Mouse (Mus musculus) CH12.LX (cell line): ENCODE measurements around the gene 4921507P07Rik. TPM values are rescaled to one million over a fixed set of nuclear protein-coding genes. Genes with fewer than 3 reads are reported as not detected.

ENCODE experiments used
- DNase-seq: peaks from one replicate; pipeline ENCODE4 v3.0.0-alpha.2; 2013; ENCODE audit errors: extremely low read depth
- H3K27ac ChIP-seq: 2 replicates; pipeline ENCODE4 v1.5.1; 2012; ENCODE audit warnings: low read depth, mild to moderate bottlenecking, control low read depth, moderate library complexity; ENCODE audit not compliant: insufficient read depth
- H3K27me3 ChIP-seq: replicated peaks from 2 replicates; pipeline ENCODE3; 2012; ENCODE audit warnings: inconsistent platforms
- H3K36me3 ChIP-seq, 2 experiments: replicated peaks in 1 of 2; 2 replicates each; pipeline versions ENCODE3 to v1.6.1; 2012; ENCODE audit warnings: inconsistent platforms in 1 of 2, low read length in 1 of 2, mild to moderate bottlenecking in 1 of 2, mixed read lengths in 1 of 2, moderate library complexity in 1 of 2; ENCODE audit not compliant: control insufficient read depth in 1 of 2, insufficient read depth in 1 of 2
- H3K4me1 ChIP-seq, 2 experiments: 2 replicates each; pipeline ENCODE4 v1.6.1; 2012; ENCODE audit warnings: inconsistent platforms in 1 of 2, moderate library complexity in 1 of 2; ENCODE audit not compliant: insufficient read depth in 2 of 2, control insufficient read depth in 1 of 2
- H3K4me2 ChIP-seq: 2 replicates; pipeline ENCODE4 v1.6.1; 2012; ENCODE audit warnings: low read depth, mild to moderate bottlenecking, control low read depth; ENCODE audit not compliant: poor library complexity, insufficient read depth, severe bottlenecking
- H3K4me3 ChIP-seq, 3 experiments: fragments of 150-350 bp in 1 of 3; sonication (generic) in 1 of 3; replicated peaks in 1 of 3; 2 replicates each; pipeline versions ENCODE3 to v1.5.1; 2011 to 2012; ENCODE audit warnings: low read depth in 2 of 3, low read length in 2 of 3, mild to moderate bottlenecking in 2 of 3, moderate library complexity in 2 of 3, control low read depth in 1 of 3, improper control_type of control experiment in 1 of 3, inconsistent platforms in 1 of 3, mixed read lengths in 1 of 3; ENCODE audit not compliant: poor library complexity in 1 of 3
- H3K79me2 ChIP-seq: replicated peaks from 2 replicates; pipeline ENCODE4 v1.6.1; 2012; ENCODE audit warnings: mild to moderate bottlenecking, moderate library complexity; ENCODE audit not compliant: control insufficient read depth, poor library complexity, insufficient read depth, severe bottlenecking; ENCODE audit errors: extremely low read depth
- H3K9ac ChIP-seq: 2 replicates; pipeline ENCODE4 v1.6.1; 2012; ENCODE audit warnings: low read depth, mild to moderate bottlenecking, control low read depth, moderate library complexity; ENCODE audit not compliant: insufficient read depth
- H3K9me3 ChIP-seq: replicated peaks from 2 replicates; pipeline ENCODE3; 2012; ENCODE audit warnings: low read length, inconsistent platforms, mixed read lengths
- CHD1 ChIP-seq: IDR thresholded peaks from 2 replicates; pipeline ENCODE4 v1.6.1; 2012; ENCODE audit warnings: low read depth, low read length, improper control_type of control experiment, inconsistent platforms
- EP300 ChIP-seq: IDR thresholded peaks from 2 replicates; pipeline ENCODE4 v1.6.1; 2011; ENCODE audit warnings: low read length, improper control_type of control experiment
- ETS1 ChIP-seq: conservative IDR thresholded peaks from 2 replicates; pipeline ENCODE4 v1.6.1; 2012; ENCODE audit warnings: low read depth, mild to moderate bottlenecking, inconsistent platforms, low read length, improper control_type of control experiment, moderate library complexity
- HCFC1 ChIP-seq: IDR thresholded peaks from 2 replicates; pipeline ENCODE4 v1.6.1; 2012; ENCODE audit warnings: low read depth, mild to moderate bottlenecking, inconsistent platforms, low read length, improper control_type of control experiment
- JUND ChIP-seq: conservative IDR thresholded peaks from 2 replicates; pipeline ENCODE4 v1.6.1; 2011; ENCODE audit warnings: low read depth, low read length, improper control_type of control experiment
- KAT2A ChIP-seq: IDR thresholded peaks from 2 replicates; pipeline ENCODE4 v1.6.1; 2012; ENCODE audit warnings: low read length, improper control_type of control experiment, inconsistent platforms; ENCODE audit not compliant: insufficient replicate concordance
- MAX ChIP-seq: IDR thresholded peaks from 2 replicates; pipeline ENCODE4 v1.6.1; 2011; ENCODE audit warnings: low read length, improper control_type of control experiment
- MAZ ChIP-seq: IDR thresholded peaks from 2 replicates; pipeline ENCODE4 v1.6.1; 2012; ENCODE audit warnings: low read depth, mild to moderate bottlenecking, inconsistent platforms, low read length, improper control_type of control experiment, moderate library complexity
- MEF2A ChIP-seq: IDR thresholded peaks from 2 replicates; pipeline ENCODE4 v1.6.1; 2014; ENCODE audit warnings: low read depth, mild to moderate bottlenecking, inconsistent platforms, low read length, improper control_type of control experiment, borderline replicate concordance
- MYC ChIP-seq: IDR thresholded peaks from 2 replicates; pipeline ENCODE4 v1.6.1; 2011; ENCODE audit warnings: low read depth, mild to moderate bottlenecking, improper control_type of control experiment, low read length
- NRF1 ChIP-seq: IDR thresholded peaks from 2 replicates; pipeline ENCODE4 v1.6.1; 2014; ENCODE audit warnings: low read depth, mild to moderate bottlenecking, inconsistent platforms, low read length, improper control_type of control experiment, moderate library complexity
- POLR2A ChIP-seq: IDR thresholded peaks from 2 replicates; pipeline ENCODE4 v1.6.1; 2011; ENCODE audit warnings: low read depth, mild to moderate bottlenecking, improper control_type of control experiment, low read length
- POLR2AphosphoS2 ChIP-seq: IDR thresholded peaks from 2 replicates; pipeline ENCODE4 v1.6.1; 2011; ENCODE audit warnings: low read depth, low read length, improper control_type of control experiment
- SIN3A ChIP-seq: IDR thresholded peaks from 2 replicates; pipeline ENCODE4 v1.6.1; 2012; ENCODE audit warnings: low read length, improper control_type of control experiment, inconsistent platforms
- SMC3 ChIP-seq: IDR thresholded peaks from 2 replicates; pipeline ENCODE4 v1.6.1; 2011; ENCODE audit warnings: low read depth, low read length, improper control_type of control experiment
- TBP ChIP-seq: conservative IDR thresholded peaks from 2 replicates; pipeline ENCODE4 v1.6.1; 2011; ENCODE audit warnings: low read depth, low read length, improper control_type of control experiment
- TCF12 ChIP-seq: IDR thresholded peaks from 2 replicates; pipeline ENCODE4 v1.6.1; 2014; ENCODE audit warnings: low read depth, mild to moderate bottlenecking, inconsistent platforms, low read length, improper control_type of control experiment
- UBTF ChIP-seq: IDR thresholded peaks from 2 replicates; pipeline ENCODE4 v1.6.1; 2012; ENCODE audit warnings: low read depth, mild to moderate bottlenecking, inconsistent platforms, low read length, improper control_type of control experiment, moderate library complexity
- USF1 ChIP-seq: IDR thresholded peaks from 2 replicates; pipeline ENCODE4 v1.6.1; 2014; ENCODE audit warnings: low read depth, mild to moderate bottlenecking, inconsistent platforms, low read length, improper control_type of control experiment
- USF2 ChIP-seq: conservative IDR thresholded peaks from 2 replicates; pipeline ENCODE4 v1.6.1; 2011; ENCODE audit warnings: low read depth, low read length, improper control_type of control experiment
- ZKSCAN1 ChIP-seq: IDR thresholded peaks from 2 replicates; pipeline ENCODE4 v1.6.1; 2012; ENCODE audit warnings: low read depth, inconsistent platforms, low read length, improper control_type of control experiment, borderline replicate concordance
- ZMIZ1 ChIP-seq: IDR thresholded peaks from 2 replicates; pipeline ENCODE4 v1.6.1; 2012; ENCODE audit warnings: low read depth, mild to moderate bottlenecking, inconsistent platforms, low read length, improper control_type of control experiment
- ZNF384 ChIP-seq: IDR thresholded peaks from 2 replicates; pipeline ENCODE4 v1.6.1; 2012; ENCODE audit warnings: low read depth, low read length, improper control_type of control experiment, inconsistent platforms
- dilution Hi-C: fragments of 300-500 bp; cut with MboI; formaldehyde crosslinking; loops from 2 replicates; pipeline ENCODE4 v1.14.3; 2020; ENCODE audit warnings: low sequenced_read_pairs; ENCODE audit not compliant: extremely low pct_unique_long_range_greater_than_20kb, extremely low pct_ligation_motif_present
- in situ Hi-C: fragments of 300-500 bp; cut with MboI; formaldehyde crosslinking; loops from 3 replicates; pipeline ENCODE4 v1.14.3; 2019; ENCODE audit warnings: low sequenced_read_pairs, low pct_ligation_motif_present, low pct_unique_long_range_greater_than_20kb, mixed read lengths
- polyA plus RNA-seq: library from polyadenylated mRNA; unstranded; fragments of >175 nt; gene quantifications from 2 replicates; pipeline ENCODE4 v1.2.1, GENCODE M21; 2012; ENCODE audit warnings: low read depth; ENCODE audit not compliant: insufficient read length
- total RNA-seq, 2 experiments: library from RNA; depleted of rRNA; stranded (reverse); fragments of 300-350 nt in 1 of 2; fragments of >200 nt in 1 of 2; gene quantifications; 2 replicates each; pipeline ENCODE4 v1.2.3; 2012 to 2014

Gene 4921507P07Rik
- total and polyA plus RNA-seq, 3 experiments = 0.13 TPM; not detected in 2

DNA sequence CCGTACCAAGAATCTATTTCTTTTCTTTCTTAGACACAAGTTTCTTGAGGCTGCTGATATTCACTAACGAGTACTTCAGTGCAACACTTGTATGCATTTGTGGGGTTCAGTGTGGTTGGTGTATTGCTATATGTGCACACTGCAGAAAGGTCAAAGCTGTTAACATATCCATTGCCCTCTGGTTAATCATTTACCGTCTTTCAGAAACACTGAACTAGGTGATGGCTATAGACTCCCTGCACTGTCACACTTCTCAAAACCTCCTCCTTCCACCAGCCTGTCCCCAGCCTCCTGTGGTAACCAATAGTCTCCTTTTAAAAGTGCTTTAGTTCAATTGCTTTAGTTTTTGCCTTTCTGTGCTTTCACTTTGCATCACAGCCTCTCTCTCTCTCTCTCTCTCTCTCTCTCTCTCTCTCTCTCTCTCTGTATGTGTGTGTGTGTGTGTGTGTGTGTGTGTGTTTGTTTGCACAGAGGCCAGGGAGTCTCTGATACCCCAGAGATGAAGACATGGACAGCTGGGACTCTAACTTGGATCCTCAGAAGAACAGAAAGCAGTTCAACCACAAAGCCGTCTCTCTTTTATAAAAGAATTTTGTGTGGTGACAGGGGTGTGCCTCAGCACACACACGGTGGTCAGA is 43.4 kb downstream of the 4921507P07Rik start:
- DNase-seq = no peak
- Histone ChIP-seq H3K27me3 (no peaks in the 10 kb centered on the region), H3K27ac (no peak overlapping the region), H3K9me3 (no peaks in the 10 kb centered on the region), H3K79me2 (no peaks in the 10 kb centered on the region), H3K4me2 (no peak overlapping the region), H3K9ac (no peak overlapping the region), H3K4me1 (peaks cover 5 to 8% of the 10 kb centered on the region in 2 experiments; a peak in 3 of 4 replicates), H3K36me3 (no peaks in the 10 kb centered on the region), H3K4me3 (no peak overlapping the region)
- TF ChIP-seq MEF2A (no peak), CHD1 (no peak), MYC (no peak), EP300 (no peak), MAX (no peak), POLR2AphosphoS2 (no peak), USF1 (no peak), TCF12 (no peak), MAZ (no peak), KAT2A (no peak), POLR2A (no peak), TBP (no peak), SMC3 (no peak), USF2 (no peak), UBTF (no peak), ZKSCAN1 (no peak), JUND (no peak), ETS1 (no peak)
- in situ Hi-C loops (no loop called here), dilution Hi-C loops (no loop called here)

- DNase-seq = no peak
- Histone ChIP-seq H3K79me2 (no peaks in the 10 kb centered on the region), H3K4me1 (peaks cover 2 to 7% of the 10 kb centered on the region in 2 experiments; a peak in 2 of 4 replicates), H3K36me3 (no peaks in the 10 kb centered on the region)
- in situ Hi-C loops = loop anchor here (25.0 kb wide), 2 partner anchors 437 to 1037 kb away; partner anchors contain the start of gene Mpp6
- no peak for TF ChIP-seq EP300
- TF ChIP-seq USF2 = no peak
- TF ChIP-seq MEF2A = no peak
- TF ChIP-seq TCF12 = no peak
- no peak for TF ChIP-seq KAT2A
- TF ChIP-seq NRF1 = no peak
- TF ChIP-seq HCFC1 = no peak
- no peak for TF ChIP-seq SIN3A
- no peak for TF ChIP-seq ZMIZ1
- TF ChIP-seq USF1 = no peak
- TF ChIP-seq ZNF384 = no peak
- TF ChIP-seq, all 38 proteins: peak for 0
- dilution Hi-C loops = no loop called here
- Histone ChIP-seq H3K27ac (no peak overlapping the region), H3K4me3 (no peak overlapping the region), H3K27me3 (no peaks in the 10 kb centered on the region), H3K9me3 (no peaks in the 10 kb centered on the region), H3K9ac (no peak overlapping the region), H3K4me2 (no peak overlapping the region)
Observed at GRCm38 (mm10) chr6:50549791-50550190, 46.6 kb downstream of the 4921507P07Rik start.
